Mouse (Mus musculus): ENCODE measurements around the gene Nek7. TPM values are rescaled to one million over a fixed set of nuclear protein-coding genes. Genes with fewer than 3 reads are reported as not detected.

Nek7 gene
- total and polyA plus RNA-seq, 3 experiments, result 29.1 to 75.1 (median 63.7) TPM

- H3K27me3 ChIP-seq (replicated peaks), result no peaks in the 10 kb centered on the region
- H3K4me2 ChIP-seq (ENCODE audit: insufficient read depth, low read depth, poor library complexity, severe bottlenecking), result no peak overlapping the region
- peaks cover 60% of the 10 kb centered on the region for H3K79me2 ChIP-seq (replicated peaks; ENCODE audit: control insufficient read depth, extremely low read depth, insufficient read depth, poor library complexity, severe bottlenecking)
- H3K9me3 ChIP-seq (replicated peaks; ENCODE audit: low read length), result peaks cover 4% of the 10 kb centered on the region
- no peak for DNase-seq (ENCODE audit: extremely low read depth)
- in situ Hi-C loops (cut with MboI; ENCODE audit: low pct_ligation_motif_present, low pct_unique_long_range_greater_than_20kb, low sequenced_read_pairs), result no loop called here
- peaks cover 8 to 37% of the 10 kb centered on the region in 2 experiments for H3K36me3 ChIP-seq (replicated peaks in 1 of 2; ENCODE audit: control insufficient read depth in 1 of 2, insufficient read depth in 1 of 2, low read length in 1 of 2)
- H3K4me3 ChIP-seq (replicated peaks in 1 of 3; ENCODE audit: low read depth in 2 of 3, low read length in 2 of 3, poor library complexity in 1 of 3), result no peak overlapping the region
- peaks cover 22 to 78% of the 10 kb centered on the region in 2 experiments for H3K4me1 ChIP-seq (ENCODE audit: control insufficient read depth in 1 of 2, insufficient read depth in 2 of 2)
- H3K9ac ChIP-seq (ENCODE audit: insufficient read depth, low read depth), result no peak overlapping the region
- H3K27ac ChIP-seq (ENCODE audit: insufficient read depth, low read depth), result peak overlapping the region; percentile 33; the same call in 1 of the 2 replicates
- no peak for TF ChIP-seq MEF2A (IDR thresholded peaks at IDR 0.05; ENCODE audit: borderline replicate concordance, low read depth, low read length)
- TF ChIP-seq IRF4 (IDR thresholded peaks at IDR 0.05; ENCODE audit: low read depth, low read length), result 0 out of 2 replicates have a peak, but pooled peaks have one; percentile 13
- TF ChIP-seq BHLHE40 (IDR thresholded peaks at IDR 0.05; ENCODE audit: low read depth, low read length), result 0 out of 2 replicates have a peak, but pooled peaks have one; percentile 47
- dilution Hi-C loops (cut with MboI; ENCODE audit: extremely low pct_ligation_motif_present, extremely low pct_unique_long_range_greater_than_20kb, low sequenced_read_pairs), result no loop called here
Measured at GRCm38 (mm10) chr1:138596127-138596706, 23.7 kb downstream of the Nek7 start.

GRCm38 (mm10) chr1:138594910-138595309 lies 25.0 kb downstream of the Nek7 start:
- dilution Hi-C loops (cut with MboI; ENCODE audit: extremely low pct_ligation_motif_present, extremely low pct_unique_long_range_greater_than_20kb, low sequenced_read_pairs), result no loop called here
- H3K27ac ChIP-seq (ENCODE audit: insufficient read depth, low read depth), result no peak overlapping the region
- no peaks in the 10 kb centered on the region for H3K27me3 ChIP-seq (replicated peaks)
- H3K4me2 ChIP-seq (ENCODE audit: insufficient read depth, low read depth, poor library complexity, severe bottlenecking), result no peak overlapping the region
- no peak overlapping the region for H3K9ac ChIP-seq (ENCODE audit: insufficient read depth, low read depth)
- peaks cover 62% of the 10 kb centered on the region for H3K79me2 ChIP-seq (replicated peaks; ENCODE audit: control insufficient read depth, extremely low read depth, insufficient read depth, poor library complexity, severe bottlenecking)
- H3K4me3 ChIP-seq (replicated peaks in 1 of 3; ENCODE audit: low read depth in 2 of 3, low read length in 2 of 3, poor library complexity in 1 of 3), result no peak overlapping the region
- no peak for DNase-seq (ENCODE audit: extremely low read depth)
- H3K36me3 ChIP-seq (replicated peaks in 1 of 2; ENCODE audit: control insufficient read depth in 1 of 2, insufficient read depth in 1 of 2, low read length in 1 of 2), result peaks cover 10 to 50% of the 10 kb centered on the region in 2 experiments
- no peak for TF ChIP-seq ZKSCAN1 (IDR thresholded peaks at IDR 0.05; ENCODE audit: borderline replicate concordance, low read depth, low read length)
- TF ChIP-seq POLR2A (IDR thresholded peaks at IDR 0.05; ENCODE audit: low read depth, low read length), result no peak
- no peak for TF ChIP-seq CHD2 (IDR thresholded peaks at IDR 0.05; ENCODE audit: low read length)
- no peak for TF ChIP-seq NELFE (IDR thresholded peaks at IDR 0.05; ENCODE audit: low read depth, low read length)
- TF ChIP-seq ZMIZ1 (IDR thresholded peaks at IDR 0.05; ENCODE audit: low read depth, low read length), result no peak
- TF ChIP-seq TBP (conservative IDR thresholded peaks at IDR 0.05; ENCODE audit: low read depth, low read length), result no peak
- no peak for TF ChIP-seq MXI1 (IDR thresholded peaks at IDR 0.05; ENCODE audit: low read depth, low read length)
- no peak for TF ChIP-seq BHLHE40 (IDR thresholded peaks at IDR 0.05; ENCODE audit: low read depth, low read length)
- TF ChIP-seq E2F4 (IDR thresholded peaks at IDR 0.05; ENCODE audit: insufficient replicate concordance, low read depth, low read length), result no peak
- no peak for TF ChIP-seq EP300 (IDR thresholded peaks at IDR 0.05; ENCODE audit: low read length)
- H3K9me3 ChIP-seq (replicated peaks; ENCODE audit: low read length), result peaks cover 4% of the 10 kb centered on the region
- H3K4me1 ChIP-seq (ENCODE audit: control insufficient read depth in 1 of 2, insufficient read depth in 2 of 2), result peaks cover 29 to 77% of the 10 kb centered on the region in 2 experiments
- in situ Hi-C loops (cut with MboI; ENCODE audit: low pct_ligation_motif_present, low pct_unique_long_range_greater_than_20kb, low sequenced_read_pairs), result no loop called here

GRCm38 (mm10) chr1:138593922-138594321 lies 26.0 kb downstream of the Nek7 start:
- no peak overlapping the region for H3K27ac ChIP-seq (ENCODE audit: insufficient read depth, low read depth)
- H3K9ac ChIP-seq (ENCODE audit: insufficient read depth, low read depth), result no peak overlapping the region
- no peak overlapping the region for H3K4me2 ChIP-seq (ENCODE audit: insufficient read depth, low read depth, poor library complexity, severe bottlenecking)
- H3K9me3 ChIP-seq (replicated peaks; ENCODE audit: low read length), result peaks cover 4% of the 10 kb centered on the region
- H3K27me3 ChIP-seq (replicated peaks), result no peaks in the 10 kb centered on the region
- H3K36me3 ChIP-seq (replicated peaks in 1 of 2; ENCODE audit: control insufficient read depth in 1 of 2, insufficient read depth in 1 of 2, low read length in 1 of 2), result peaks cover 18 to 59% of the 10 kb centered on the region in 2 experiments
- peaks cover 34 to 76% of the 10 kb centered on the region in 2 experiments for H3K4me1 ChIP-seq (ENCODE audit: control insufficient read depth in 1 of 2, insufficient read depth in 2 of 2)
- DNase-seq (ENCODE audit: extremely low read depth), result no peak
- in situ Hi-C loops (cut with MboI; ENCODE audit: low pct_ligation_motif_present, low pct_unique_long_range_greater_than_20kb, low sequenced_read_pairs), result no loop called here
- dilution Hi-C loops (cut with MboI; ENCODE audit: extremely low pct_ligation_motif_present, extremely low pct_unique_long_range_greater_than_20kb, low sequenced_read_pairs), result no loop called here
- TF ChIP-seq ETS1 (conservative IDR thresholded peaks at IDR 0.05; ENCODE audit: low read depth, low read length) (no peak), RAD21 (IDR thresholded peaks at IDR 0.05; ENCODE audit: low read depth, low read length) (no peak), UBTF (IDR thresholded peaks at IDR 0.05; ENCODE audit: low read depth, low read length) (no peak), JUN (IDR thresholded peaks at IDR 0.05; ENCODE audit: insufficient read depth, low read depth, low read length) (no peak)
- H3K79me2 ChIP-seq (replicated peaks; ENCODE audit: control insufficient read depth, extremely low read depth, insufficient read depth, poor library complexity, severe bottlenecking), result peaks cover 68% of the 10 kb centered on the region
- no peak overlapping the region for H3K4me3 ChIP-seq (replicated peaks in 1 of 3; ENCODE audit: low read depth in 2 of 3, low read length in 2 of 3, poor library complexity in 1 of 3)

All from CH12.LX (cell line).